Mouse (Mus musculus): Measurements from ENCODE around the gene Mfsd13b. TPM values are rescaled to one million over a fixed set of nuclear protein-coding genes. Genes with fewer than 3 reads are reported as not detected.
A peak's percentile ranks its signal among the peaks of the same experiment; 100 is the strongest.

Mfsd13b gene
- polyA plus RNA-seq, 2 experiments = 0.04 TPM; not detected in 1

- H3K4me2 ChIP-seq (ENCODE audit: low read depth) = no peak overlapping the region
- H3K9ac ChIP-seq (replicated peaks) = no peak overlapping the region
- H3K27me3 ChIP-seq (ENCODE audit: control insufficient read depth, insufficient read depth, low read length) = no peaks in the 10 kb centered on the region
- H3K4me1 ChIP-seq (replicated peaks; ENCODE audit: control insufficient read depth in 2 of 2, insufficient read depth in 2 of 2, low read length in 1 of 2) = no peaks in the 10 kb centered on the region
- H3K9me3 ChIP-seq (ENCODE audit: control insufficient read depth, low read length) = no peaks in the 10 kb centered on the region
- ATAC-seq (ENCODE audit: insufficient read depth) = no peak
- peaks cover 9% of the 10 kb centered on the region; the same call in 1 of the 2 replicates for H3K36me3 ChIP-seq (replicated peaks; ENCODE audit: control insufficient read depth, insufficient read depth, low read depth)
- no peak overlapping the region for H3K27ac ChIP-seq
- no peak for DNase-seq (ENCODE audit: low read depth in 3 of 3, low spot score in 3 of 3)
- no peak for TF ChIP-seq EP300 (IDR thresholded peaks at IDR 0.05; ENCODE audit: low read depth)
- TF ChIP-seq CTCF (IDR thresholded peaks at IDR 0.05; ENCODE audit: low read depth) = no peak
- no peak overlapping the region for H3K4me3 ChIP-seq (ENCODE audit: insufficient read depth in 1 of 2, low read depth in 2 of 2, low read length in 2 of 2)
- WGBS (ENCODE audit: insufficient replicate concordance) = 73% methylated on average over 6 of the region's 6 CpGs
These were observed 77.3 kb downstream of the Mfsd13b start for GRCm38 (mm10) chr7:121059477-121060218.

- Histone ChIP-seq H3K9ac (replicated peaks) (no peak overlapping the region), H3K9me3 (ENCODE audit: control insufficient read depth, low read length) (no peaks in the 10 kb centered on the region), H3K4me3 (ENCODE audit: insufficient read depth in 1 of 2, low read depth in 2 of 2, low read length in 2 of 2) (no peak overlapping the region), H3K4me1 (replicated peaks; ENCODE audit: control insufficient read depth in 2 of 2, insufficient read depth in 2 of 2, low read length in 1 of 2) (no peaks in the 10 kb centered on the region), H3K27me3 (ENCODE audit: control insufficient read depth, insufficient read depth, low read length) (no peaks in the 10 kb centered on the region), H3K36me3 (replicated peaks; ENCODE audit: control insufficient read depth, insufficient read depth, low read depth) (no peaks in the 10 kb centered on the region), H3K4me2 (ENCODE audit: low read depth) (no peak overlapping the region), H3K27ac (no peak overlapping the region)
- no peak for DNase-seq (ENCODE audit: low read depth in 3 of 3, low spot score in 3 of 3)
- TF ChIP-seq CTCF (IDR thresholded peaks at IDR 0.05; ENCODE audit: low read depth) (peak; percentile 42), EP300 (IDR thresholded peaks at IDR 0.05; ENCODE audit: low read depth) (no peak)
- WGBS (ENCODE audit: insufficient replicate concordance) = 47% methylated on average over 4 of the region's 4 CpGs
- ATAC-seq (ENCODE audit: insufficient read depth) = no peak
These were observed 82.0 kb downstream of the Mfsd13b start for GRCm38 (mm10) chr7:121064309-121064708.

Other genes starting within 250 kb of the Mfsd13b start
- 0.04 and 0.07 TPM in 2 replicates for gene Vwa3a, start 243.2 kb upstream of the Mfsd13b start, polyA plus RNA-seq (2012; rRNA removed)
- gene Vwa3a, start 243.2 kb upstream of the Mfsd13b start, polyA plus RNA-seq (2014; fragmentation: Nextera tagmentation; extraction: Ambion mirVana) = not detected in 2 replicates
- not detected in 2 replicates for gene Gm5737, start 170.1 kb upstream of the Mfsd13b start, polyA plus RNA-seq (2012; rRNA removed)
- not detected in 2 replicates for gene Gm5737, start 170.1 kb upstream of the Mfsd13b start, polyA plus RNA-seq (2014; fragmentation: Nextera tagmentation; extraction: Ambion mirVana)
- 21.5 and 30.2 TPM in 2 replicates for gene Eef2k, start 139.7 kb upstream of the Mfsd13b start, polyA plus RNA-seq (2012; rRNA removed)
- gene Eef2k, start 139.7 kb upstream of the Mfsd13b start, polyA plus RNA-seq (2014; fragmentation: Nextera tagmentation; extraction: Ambion mirVana) = 13.4 and 14.5 TPM in 2 replicates
- gene Polr3e, start 64.8 kb upstream of the Mfsd13b start, polyA plus RNA-seq (2012; rRNA removed) = 5.8 and 9.2 TPM in 2 replicates
- gene Polr3e, start 64.8 kb upstream of the Mfsd13b start, polyA plus RNA-seq (2014; fragmentation: Nextera tagmentation; extraction: Ambion mirVana) = 6.6 and 7.1 TPM in 2 replicates
- 67.9 and 100 TPM in 2 replicates for gene Cdr2, start 197 bp upstream of the Mfsd13b start, polyA plus RNA-seq (2012; rRNA removed)
- 56.3 and 59.8 TPM in 2 replicates for gene Cdr2, start 197 bp upstream of the Mfsd13b start, polyA plus RNA-seq (2014; fragmentation: Nextera tagmentation; extraction: Ambion mirVana)
- 12.2 and 18.5 TPM in 2 replicates for gene Mettl9, start 51.9 kb downstream of the Mfsd13b start, polyA plus RNA-seq (2012; rRNA removed)
- gene Mettl9, start 51.9 kb downstream of the Mfsd13b start, polyA plus RNA-seq (2014; fragmentation: Nextera tagmentation; extraction: Ambion mirVana) = 45.3 and 49.1 TPM in 2 replicates
- 3.3 and 4.7 TPM in 2 replicates for gene Igsf6, start 92.1 kb downstream of the Mfsd13b start, polyA plus RNA-seq (2012; rRNA removed)
- gene Igsf6, start 92.1 kb downstream of the Mfsd13b start, polyA plus RNA-seq (2014; fragmentation: Nextera tagmentation; extraction: Ambion mirVana) = 5.8 and 7.2 TPM in 2 replicates
- gene Otoa, start 99.1 kb downstream of the Mfsd13b start, polyA plus RNA-seq (2012; rRNA removed) = 0.01 and 0.03 TPM in 2 replicates
- gene Otoa, start 99.1 kb downstream of the Mfsd13b start, polyA plus RNA-seq (2014; fragmentation: Nextera tagmentation; extraction: Ambion mirVana) = 0.09 TPM in 1 of 2 replicates, not detected in the other

Measured in liver, embryonic 14.5 days (tissue).